Mouse (Mus musculus) kidney, adult 2 months (tissue): ENCODE data around the gene Hormad1. TPM values are rescaled to one million over a fixed set of nuclear protein-coding genes. Genes with fewer than 3 reads are reported as not detected.

Experiments
- DNase-seq: peaks from one replicate; pipeline ENCODE4 v3.0.0; 2021
- H3K27ac ChIP-seq: fragments of 200-500 bp; 2 replicates; pipeline ENCODE4 v1.5.1; 2012; ENCODE audit warnings: low read depth, low read length, control low read depth, inconsistent platforms; ENCODE audit not compliant: insufficient read depth
- H3K27me3 ChIP-seq: fragments of 200-500 bp; replicated peaks from 2 replicates; pipeline ENCODE4 v1.6.1; 2012; ENCODE audit warnings: mild to moderate bottlenecking, moderate library complexity, low read length, inconsistent platforms; ENCODE audit not compliant: control insufficient read depth, insufficient read depth
- H3K36me3 ChIP-seq: fragments of 200-500 bp; 2 replicates; pipeline ENCODE4 v1.6.1; 2012; ENCODE audit warnings: mild to moderate bottlenecking, moderate library complexity, low read length, inconsistent platforms; ENCODE audit not compliant: control insufficient read depth, insufficient read depth
- H3K4me1 ChIP-seq: fragments of 200-500 bp; 2 replicates; pipeline ENCODE4 v1.6.1; 2011; ENCODE audit warnings: low read length; ENCODE audit not compliant: control insufficient read depth, insufficient read depth
- H3K4me3 ChIP-seq: fragments of 200-500 bp; 2 replicates; pipeline ENCODE4 v1.5.1; 2011; ENCODE audit warnings: mild to moderate bottlenecking, low read depth, low read length, control low read depth; ENCODE audit not compliant: insufficient read depth
- CTCF ChIP-seq: fragments of 200-500 bp; conservative IDR thresholded peaks from 2 replicates; pipeline ENCODE4 v1.5.1; 2011; ENCODE audit warnings: low read depth, mild to moderate bottlenecking, control low read depth, low read length, moderate library complexity, mixed read lengths; ENCODE audit not compliant: insufficient read depth, insufficient read length
- POLR2A ChIP-seq: fragments of 200-500 bp; IDR thresholded peaks from one replicate; pipeline ENCODE4 v1.6.1; 2011; ENCODE audit warnings: low read depth, low read length, control low read depth
- WGBS: fragments of 180-500 bp; shearing (Covaris S2); methylation state at CpG from one replicate; pipeline ENCODE4 v1.1.7; 2018; 5-methylcytosine and 5-hydroxymethylcytosine counted together
- polyA plus RNA-seq: library from polyadenylated mRNA; depleted of rRNA; stranded (reverse); fragments of >200 nt; gene quantifications from 2 replicates; pipeline ENCODE4 v1.2.3, GENCODE M21; 2012

Gene Hormad1
- polyA plus RNA-seq, 1 experiment = not detected

GRCm38 (mm10) chr3:95521168-95521567 lies 38.3 kb upstream of the Hormad1 start:
- peak; percentile 20 for DNase-seq
- Histone ChIP-seq H3K27me3 (no peaks in the 10 kb centered on the region), H3K36me3 (no peaks in the 10 kb centered on the region), H3K4me1 (no peaks in the 10 kb centered on the region), H3K27ac (no peak overlapping the region), H3K4me3 (no peak overlapping the region)
- TF ChIP-seq CTCF (no peak), POLR2A (no peak)
- WGBS = 81% methylated on average over 10 of the region's 10 CpGs

- Histone ChIP-seq H3K36me3 (no peaks in the 10 kb centered on the region), H3K27ac (no peak overlapping the region), H3K4me3 (no peak overlapping the region), H3K27me3 (no peaks in the 10 kb centered on the region), H3K4me1 (no peaks in the 10 kb centered on the region)
- TF ChIP-seq CTCF (no peak), POLR2A (no peak)
- 31% methylated on average over 3 of the region's 3 CpGs for WGBS
- peak; percentile 47 for DNase-seq
Measured at GRCm38 (mm10) chr3:95523662-95524061, 35.8 kb upstream of the Hormad1 start.

GRCm38 (mm10) chr3:95524673-95525072 lies 34.8 kb upstream of the Hormad1 start:
- WGBS = 41% methylated on average over 2 of the region's 2 CpGs
- Histone ChIP-seq H3K27ac (no peak overlapping the region), H3K27me3 (no peaks in the 10 kb centered on the region), H3K4me3 (no peak overlapping the region), H3K4me1 (no peaks in the 10 kb centered on the region), H3K36me3 (no peaks in the 10 kb centered on the region)
- TF ChIP-seq CTCF (no peak), POLR2A (no peak)
- DNase-seq = peak; percentile 69

- no peaks in the 10 kb centered on the region for H3K4me1 ChIP-seq
- H3K4me3 ChIP-seq = no peak overlapping the region
- H3K27ac ChIP-seq = no peak overlapping the region
- no peak for DNase-seq
- H3K27me3 ChIP-seq = no peaks in the 10 kb centered on the region
- TF ChIP-seq CTCF (no peak), POLR2A (no peak)
- H3K36me3 ChIP-seq = no peaks in the 10 kb centered on the region
Measured at GRCm38 (mm10) chr3:95526111-95526510, 33.4 kb upstream of the Hormad1 start.

- H3K4me3 ChIP-seq = no peak within 1 kb of the TSS
- WGBS = 72% methylated on average over 8 of the region's 8 CpGs
- H3K27me3 ChIP-seq = no peaks in the 10 kb centered on the region
- DNase-seq = peak; percentile 9
- H3K36me3 ChIP-seq = no peaks in the 10 kb centered on the region
- H3K27ac ChIP-seq = no peak within 1 kb of the TSS
- TF ChIP-seq CTCF (no peak), POLR2A (no peak)
- H3K4me1 ChIP-seq = no peaks in the 10 kb centered on the region
Measured at GRCm38 (mm10) chr3:95526622-95527211, 32.8 kb upstream of the Hormad1 start, which contains the start of gene Ctss. Gene Ctss (plus strand): TSS chr3:95526786.

GRCm38 (mm10) chr3:95529814-95530213 lies 29.7 kb upstream of the Hormad1 start:
- no peak overlapping the region for H3K27ac ChIP-seq
- peak; percentile 16 for DNase-seq
- no peak overlapping the region for H3K4me3 ChIP-seq
- H3K36me3 ChIP-seq = no peaks in the 10 kb centered on the region
- TF ChIP-seq CTCF = no peak
- no peak for TF ChIP-seq POLR2A
- H3K4me1 ChIP-seq = no peaks in the 10 kb centered on the region
- 85% methylated on average over 6 of the region's 6 CpGs for WGBS
- H3K27me3 ChIP-seq = no peaks in the 10 kb centered on the region

- Histone ChIP-seq H3K4me1 (no peaks in the 10 kb centered on the region), H3K36me3 (no peaks in the 10 kb centered on the region), H3K4me3 (no peak overlapping the region), H3K27me3 (no peaks in the 10 kb centered on the region), H3K27ac (no peak overlapping the region)
- WGBS = 95% methylated on average over 1 of the region's 1 CpGs
- no peak for TF ChIP-seq POLR2A
- no peak for TF ChIP-seq CTCF
- DNase-seq = no peak
Measured at GRCm38 (mm10) chr3:95531025-95531424, 28.5 kb upstream of the Hormad1 start.

- no peaks in the 10 kb centered on the region for H3K36me3 ChIP-seq
- H3K4me1 ChIP-seq = no peaks in the 10 kb centered on the region
- H3K4me3 ChIP-seq = no peak overlapping the region
- no peak overlapping the region for H3K27ac ChIP-seq
- no peak for DNase-seq
- TF ChIP-seq POLR2A (no peak), CTCF (no peak)
- no peaks in the 10 kb centered on the region for H3K27me3 ChIP-seq
- 84% methylated on average over 5 of the region's 5 CpGs for WGBS
Measured at GRCm38 (mm10) chr3:95533364-95533763, 26.1 kb upstream of the Hormad1 start.
